Mouse (Mus musculus): Measurements from ENCODE around the gene Iqcf3. TPM values are rescaled to one million over a fixed set of nuclear protein-coding genes. Genes with fewer than 3 reads are reported as not detected.

The Iqcf3 gene
- polyA plus RNA-seq, 1 experiment from 2014 or later, result not detected

- no peaks in the 10 kb centered on the region for H3K4me1 ChIP-seq (ENCODE audit: control insufficient read depth, insufficient read depth, low read length)
- no peak overlapping the region for H3K27ac ChIP-seq (ENCODE audit: low read depth, low read length)
- H3K4me2 ChIP-seq (ENCODE audit: low read depth), result no peak overlapping the region
- no peaks in the 10 kb centered on the region for H3K9me3 ChIP-seq (ENCODE audit: control insufficient read depth, low read length)
- H3K4me3 ChIP-seq (ENCODE audit: low read depth, low read length), result no peak overlapping the region
- no peaks in the 10 kb centered on the region for H3K36me3 ChIP-seq (ENCODE audit: control insufficient read depth, insufficient read depth, low read length)
- H3K27me3 ChIP-seq (ENCODE audit: control insufficient read depth, insufficient read depth, low read length), result no peaks in the 10 kb centered on the region
- no peak for DNase-seq (ENCODE audit: low spot score)
- ATAC-seq (ENCODE audit: insufficient read depth, low FRiP score, low TSS enrichment), result no peak
- no peak overlapping the region for H3K9ac ChIP-seq (ENCODE audit: low read length)
- WGBS, result 24% methylated on average over 3 of the region's 3 CpGs
Measured at GRCm38 (mm10) chr9:106531833-106532232, 29.6 kb downstream of the Iqcf3 start.

- H3K4me3 ChIP-seq (ENCODE audit: low read depth, low read length), result no peak overlapping the region
- H3K27me3 ChIP-seq (ENCODE audit: control insufficient read depth, insufficient read depth, low read length), result no peaks in the 10 kb centered on the region
- DNase-seq (ENCODE audit: low spot score) (no peak), ATAC-seq (ENCODE audit: insufficient read depth, low FRiP score, low TSS enrichment) (no peak)
- H3K9ac ChIP-seq (ENCODE audit: low read length), result no peak overlapping the region
- no peaks in the 10 kb centered on the region for H3K9me3 ChIP-seq (ENCODE audit: control insufficient read depth, low read length)
- no peak overlapping the region for H3K27ac ChIP-seq (ENCODE audit: low read depth, low read length)
- no peaks in the 10 kb centered on the region for H3K36me3 ChIP-seq (ENCODE audit: control insufficient read depth, insufficient read depth, low read length)
- no peaks in the 10 kb centered on the region for H3K4me1 ChIP-seq (ENCODE audit: control insufficient read depth, insufficient read depth, low read length)
- no peak overlapping the region for H3K4me2 ChIP-seq (ENCODE audit: low read depth)
- WGBS, result 81% methylated on average over 8 of the region's 8 CpGs
Measured at GRCm38 (mm10) chr9:106519909-106520308, 41.5 kb downstream of the Iqcf3 start.

- Histone ChIP-seq H3K36me3 (ENCODE audit: control insufficient read depth, insufficient read depth, low read length) (no peaks in the 10 kb centered on the region), H3K9ac (ENCODE audit: low read length) (no peak overlapping the region), H3K4me1 (ENCODE audit: control insufficient read depth, insufficient read depth, low read length) (no peaks in the 10 kb centered on the region), H3K4me2 (ENCODE audit: low read depth) (no peak overlapping the region), H3K4me3 (ENCODE audit: low read depth, low read length) (no peak overlapping the region), H3K9me3 (ENCODE audit: control insufficient read depth, low read length) (no peaks in the 10 kb centered on the region), H3K27ac (ENCODE audit: low read depth, low read length) (no peak overlapping the region), H3K27me3 (ENCODE audit: control insufficient read depth, insufficient read depth, low read length) (no peaks in the 10 kb centered on the region)
- ATAC-seq (ENCODE audit: insufficient read depth, low FRiP score, low TSS enrichment) (no peak), DNase-seq (ENCODE audit: low spot score) (no peak)
- WGBS, result 82% methylated on average over 2 of the region's 2 CpGs
Measured at GRCm38 (mm10) chr9:106519433-106519832, 42.0 kb downstream of the Iqcf3 start.

GRCm38 (mm10) chr9:106514273-106514672 is 47.2 kb downstream of the Iqcf3 start, which contains the start of gene Iqcf5:
Gene Iqcf5 (plus strand): TSS chr9:106514573.
- Histone ChIP-seq H3K9ac (ENCODE audit: low read length) (no peak within 1 kb of the TSS), H3K36me3 (ENCODE audit: control insufficient read depth, insufficient read depth, low read length) (no peaks in the 10 kb centered on the region), H3K4me1 (ENCODE audit: control insufficient read depth, insufficient read depth, low read length) (no peaks in the 10 kb centered on the region), H3K9me3 (ENCODE audit: control insufficient read depth, low read length) (no peaks in the 10 kb centered on the region), H3K4me3 (ENCODE audit: low read depth, low read length) (no peak within 1 kb of the TSS), H3K27me3 (ENCODE audit: control insufficient read depth, insufficient read depth, low read length) (no peaks in the 10 kb centered on the region), H3K27ac (ENCODE audit: low read depth, low read length) (no peak within 1 kb of the TSS), H3K4me2 (ENCODE audit: low read depth) (no peak within 1 kb of the TSS)
- no peak for DNase-seq (ENCODE audit: low spot score)
- WGBS, result 88% methylated on average over 4 of the region's 4 CpGs
- no peak for ATAC-seq (ENCODE audit: insufficient read depth, low FRiP score, low TSS enrichment)

- H3K27ac ChIP-seq (ENCODE audit: low read depth, low read length), result no peak overlapping the region
- H3K9me3 ChIP-seq (ENCODE audit: control insufficient read depth, low read length), result no peaks in the 10 kb centered on the region
- H3K4me3 ChIP-seq (ENCODE audit: low read depth, low read length), result no peak overlapping the region
- H3K36me3 ChIP-seq (ENCODE audit: control insufficient read depth, insufficient read depth, low read length), result no peaks in the 10 kb centered on the region
- H3K9ac ChIP-seq (ENCODE audit: low read length), result no peak overlapping the region
- DNase-seq (ENCODE audit: low spot score) (no peak), ATAC-seq (ENCODE audit: insufficient read depth, low FRiP score, low TSS enrichment) (no peak)
- 82% methylated on average over 6 of the region's 6 CpGs for WGBS
- H3K4me2 ChIP-seq (ENCODE audit: low read depth), result no peak overlapping the region
- H3K4me1 ChIP-seq (ENCODE audit: control insufficient read depth, insufficient read depth, low read length), result no peaks in the 10 kb centered on the region
- H3K27me3 ChIP-seq (ENCODE audit: control insufficient read depth, insufficient read depth, low read length), result no peaks in the 10 kb centered on the region
Measured at GRCm38 (mm10) chr9:106513566-106513965, 47.9 kb downstream of the Iqcf3 start.

GRCm38 (mm10) chr9:106512729-106513450 is 48.5 kb downstream of the Iqcf3 start:
- H3K36me3 ChIP-seq (ENCODE audit: control insufficient read depth, insufficient read depth, low read length), result no peaks in the 10 kb centered on the region
- no peaks in the 10 kb centered on the region for H3K4me1 ChIP-seq (ENCODE audit: control insufficient read depth, insufficient read depth, low read length)
- 74% methylated on average over 13 of the region's 13 CpGs for WGBS
- H3K4me2 ChIP-seq (ENCODE audit: low read depth), result no peak overlapping the region
- ATAC-seq (ENCODE audit: insufficient read depth, low FRiP score, low TSS enrichment) (no peak), DNase-seq (ENCODE audit: low spot score) (no peak)
- no peaks in the 10 kb centered on the region for H3K27me3 ChIP-seq (ENCODE audit: control insufficient read depth, insufficient read depth, low read length)
- H3K9me3 ChIP-seq (ENCODE audit: control insufficient read depth, low read length), result no peaks in the 10 kb centered on the region
- H3K9ac ChIP-seq (ENCODE audit: low read length), result no peak overlapping the region
- no peak overlapping the region for H3K4me3 ChIP-seq (ENCODE audit: low read depth, low read length)
- H3K27ac ChIP-seq (ENCODE audit: low read depth, low read length), result no peak overlapping the region

- Histone ChIP-seq H3K4me1 (ENCODE audit: control insufficient read depth, insufficient read depth, low read length) (no peaks in the 10 kb centered on the region), H3K36me3 (ENCODE audit: control insufficient read depth, insufficient read depth, low read length) (no peaks in the 10 kb centered on the region), H3K9me3 (ENCODE audit: control insufficient read depth, low read length) (no peaks in the 10 kb centered on the region), H3K27ac (ENCODE audit: low read depth, low read length) (no peak overlapping the region), H3K4me2 (ENCODE audit: low read depth) (no peak overlapping the region), H3K4me3 (ENCODE audit: low read depth, low read length) (no peak overlapping the region), H3K27me3 (ENCODE audit: control insufficient read depth, insufficient read depth, low read length) (no peaks in the 10 kb centered on the region), H3K9ac (ENCODE audit: low read length) (no peak overlapping the region)
- ATAC-seq (ENCODE audit: insufficient read depth, low FRiP score, low TSS enrichment) (no peak), DNase-seq (ENCODE audit: low spot score) (no peak)
- 91% methylated on average over 10 of the region's 10 CpGs for WGBS
Measured at GRCm38 (mm10) chr9:106509356-106509755, 52.1 kb downstream of the Iqcf3 start.

- H3K27me3 ChIP-seq (ENCODE audit: control insufficient read depth, insufficient read depth, low read length), result no peaks in the 10 kb centered on the region
- no peak overlapping the region for H3K27ac ChIP-seq (ENCODE audit: low read depth, low read length)
- WGBS, result 70% methylated on average over 6 of the region's 6 CpGs
- H3K4me1 ChIP-seq (ENCODE audit: control insufficient read depth, insufficient read depth, low read length), result no peaks in the 10 kb centered on the region
- no peak overlapping the region for H3K9ac ChIP-seq (ENCODE audit: low read length)
- no peaks in the 10 kb centered on the region for H3K9me3 ChIP-seq (ENCODE audit: control insufficient read depth, low read length)
- no peak for DNase-seq (ENCODE audit: low spot score)
- no peaks in the 10 kb centered on the region for H3K36me3 ChIP-seq (ENCODE audit: control insufficient read depth, insufficient read depth, low read length)
- no peak overlapping the region for H3K4me2 ChIP-seq (ENCODE audit: low read depth)
- no peak overlapping the region for H3K4me3 ChIP-seq (ENCODE audit: low read depth, low read length)
- no peak for ATAC-seq (ENCODE audit: insufficient read depth, low FRiP score, low TSS enrichment)
Measured at GRCm38 (mm10) chr9:106504246-106504645, 57.2 kb downstream of the Iqcf3 start.

GRCm38 (mm10) chr9:106501846-106502245 is 59.6 kb downstream of the Iqcf3 start:
- 87% methylated on average over 22 of the region's 22 CpGs for WGBS
- Histone ChIP-seq H3K36me3 (ENCODE audit: control insufficient read depth, insufficient read depth, low read length) (no peaks in the 10 kb centered on the region), H3K27ac (ENCODE audit: low read depth, low read length) (no peak overlapping the region), H3K4me3 (ENCODE audit: low read depth, low read length) (no peak overlapping the region), H3K27me3 (ENCODE audit: control insufficient read depth, insufficient read depth, low read length) (no peaks in the 10 kb centered on the region), H3K9ac (ENCODE audit: low read length) (no peak overlapping the region), H3K4me2 (ENCODE audit: low read depth) (no peak overlapping the region), H3K4me1 (ENCODE audit: control insufficient read depth, insufficient read depth, low read length) (no peaks in the 10 kb centered on the region), H3K9me3 (ENCODE audit: control insufficient read depth, low read length) (no peaks in the 10 kb centered on the region)
- ATAC-seq (ENCODE audit: insufficient read depth, low FRiP score, low TSS enrichment) (no peak), DNase-seq (ENCODE audit: low spot score) (no peak)

Measured in neural tube, embryonic 11.5 days (tissue).